Mouse (Mus musculus): ENCODE results near the gene Ecm1.
"Not testable (repeated sequence)": the region's sequence is repeated elsewhere in the genome, so short reads cannot be mapped to it uniquely, and the experiment has no call there.

The Ecm1 gene

DNA sequence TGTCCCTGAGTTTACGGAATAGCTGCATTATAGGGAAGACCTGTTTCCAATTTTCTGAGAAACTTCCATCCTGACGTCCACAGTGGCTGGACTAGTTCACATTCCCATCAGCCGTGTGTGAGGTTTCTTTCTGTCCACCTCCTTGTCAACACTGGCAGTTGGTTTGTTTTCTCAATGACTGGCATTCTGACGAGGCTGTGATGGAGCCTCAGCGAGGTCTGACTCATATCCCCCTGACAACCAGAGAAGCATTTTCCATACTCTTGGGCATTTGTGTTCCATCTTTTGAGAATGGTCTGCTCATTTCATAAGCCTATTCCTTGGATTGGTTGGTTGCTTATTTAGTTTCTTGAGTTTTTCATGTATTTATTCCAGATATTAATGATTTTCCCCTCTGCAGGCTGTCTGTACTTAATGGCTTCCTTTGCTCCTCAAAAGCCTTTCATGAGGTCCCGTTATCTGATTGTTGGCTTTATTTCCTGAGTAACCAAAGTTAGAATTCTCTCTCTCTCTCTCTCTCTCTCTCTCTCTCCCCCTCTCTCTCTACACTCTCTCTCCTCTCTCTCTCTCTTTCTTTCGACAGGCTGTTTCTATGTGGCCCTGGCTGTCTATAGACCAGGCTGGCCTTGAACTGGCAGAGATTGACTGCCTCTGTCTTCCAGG, 12.5 kb downstream of the Ecm1 start:
- no peak for DNase-seq (ENCODE audit: low spot score)

GRCm38 (mm10) chr3:95725863-95726262, 13.5 kb downstream of the Ecm1 start:
- no peak for DNase-seq (ENCODE audit: low spot score)

DNA sequence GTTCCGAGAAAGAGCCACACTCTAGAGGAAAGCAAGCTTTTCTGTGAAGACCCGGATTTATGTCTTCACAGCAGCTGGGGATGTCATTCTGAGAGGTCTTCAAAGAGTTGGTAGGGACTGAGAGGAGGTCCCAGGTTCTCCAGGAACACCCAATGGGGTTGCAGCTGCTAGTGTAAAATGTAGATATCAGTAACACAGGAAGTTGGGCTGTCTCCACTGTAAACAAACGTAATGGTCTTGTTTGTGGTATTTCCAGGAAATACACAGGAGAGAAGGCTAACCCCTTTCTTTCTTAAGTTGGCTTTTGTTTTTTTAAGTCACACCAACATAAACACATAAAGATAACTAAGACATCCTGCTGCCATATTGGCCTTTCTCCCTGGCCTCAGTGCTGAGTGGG, 17.0 kb downstream of the Ecm1 start:
- no peak for DNase-seq (ENCODE audit: low spot score)

- DNase-seq (ENCODE audit: low spot score): no peak
Measured at GRCm38 (mm10) chr3:95718153-95718552, 21.2 kb downstream of the Ecm1 start.

GRCm38 (mm10) chr3:95716075-95716474, 23.3 kb downstream of the Ecm1 start:
- DNase-seq (ENCODE audit: low spot score): no peak

DNA sequence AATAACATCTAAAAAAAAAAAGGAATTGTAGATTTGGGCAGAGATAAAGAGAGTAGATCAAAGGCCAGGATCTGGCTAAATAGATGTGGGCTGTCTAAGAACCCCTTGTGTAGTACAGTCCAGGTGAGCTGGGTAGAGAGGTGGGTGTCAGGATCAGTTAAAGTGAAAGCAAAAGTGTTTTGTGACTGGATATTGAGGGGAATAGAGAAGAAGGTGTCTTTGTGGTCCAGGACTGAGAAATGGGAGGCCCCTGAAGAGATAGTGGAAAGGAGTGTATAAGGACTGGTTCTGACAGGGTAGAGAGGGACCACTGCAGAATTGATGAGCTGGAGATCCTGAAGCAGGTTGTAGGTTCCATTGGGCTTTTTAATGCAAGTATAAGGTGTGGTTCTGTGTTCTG, 29.4 kb downstream of the Ecm1 start:
- no peak for DNase-seq (ENCODE audit: low spot score)

DNA sequence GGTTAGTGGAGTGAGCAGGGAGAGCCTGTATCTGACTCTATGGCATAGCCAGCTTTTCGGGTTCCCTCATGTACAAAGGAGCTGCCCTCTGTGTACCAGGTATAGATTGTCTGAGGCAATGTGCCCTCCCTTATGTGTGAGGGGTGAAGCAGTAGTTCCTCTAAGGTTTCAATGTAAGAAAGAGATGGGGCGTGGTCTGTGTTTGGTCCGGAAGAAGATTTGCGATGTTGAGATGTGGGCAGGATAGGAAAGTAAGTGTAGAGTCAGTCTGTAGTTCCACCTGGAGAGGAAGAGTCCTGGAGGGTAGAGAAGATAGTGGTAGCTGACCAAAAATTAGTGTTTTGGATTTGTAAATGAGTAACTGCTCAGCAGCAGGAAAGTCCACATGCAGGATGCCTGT, 30.3 kb downstream of the Ecm1 start:
- DNase-seq (ENCODE audit: low spot score): no peak

DNA sequence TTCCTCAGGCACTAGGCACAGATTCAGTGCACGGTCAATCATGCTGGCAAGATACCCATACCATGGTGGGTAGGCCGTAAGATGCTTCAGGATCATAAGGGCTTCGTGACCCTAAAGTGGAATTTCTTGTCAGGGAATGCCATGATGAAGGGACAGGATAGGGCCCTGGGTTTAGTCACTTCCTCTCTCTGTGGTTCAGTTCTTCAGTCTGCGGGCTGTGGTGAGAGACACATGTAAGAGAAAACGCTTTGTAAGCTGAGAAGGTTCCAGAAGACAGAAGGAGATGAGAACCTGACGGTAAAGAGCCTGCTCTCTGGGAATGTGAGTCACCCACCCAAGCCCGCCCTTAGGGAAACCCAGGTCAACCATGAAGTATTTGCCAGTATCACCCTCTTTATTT, 31.9 kb downstream of the Ecm1 start:
- DNase-seq (ENCODE audit: low spot score): no peak

DNA sequence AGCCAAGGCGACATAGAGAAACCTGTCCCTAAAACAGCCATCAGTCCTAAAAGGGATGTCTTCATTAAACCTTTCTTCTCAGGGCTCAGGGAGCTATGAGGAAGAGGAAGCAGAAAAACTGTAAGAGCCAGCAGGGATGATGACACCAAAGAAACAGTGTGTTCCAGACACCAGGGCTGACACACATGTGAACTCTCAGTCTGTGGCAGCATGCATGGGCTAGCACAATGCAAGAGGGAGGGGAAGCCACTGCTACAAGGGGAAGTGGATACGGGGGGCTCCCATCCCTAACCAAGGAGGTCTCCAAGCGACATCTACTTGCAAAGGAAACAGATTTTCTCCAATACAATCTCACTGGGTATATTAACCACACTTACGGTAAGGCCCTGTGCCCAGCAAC, 33.1 kb downstream of the Ecm1 start:
- DNase-seq (ENCODE audit: low spot score): no peak

DNA sequence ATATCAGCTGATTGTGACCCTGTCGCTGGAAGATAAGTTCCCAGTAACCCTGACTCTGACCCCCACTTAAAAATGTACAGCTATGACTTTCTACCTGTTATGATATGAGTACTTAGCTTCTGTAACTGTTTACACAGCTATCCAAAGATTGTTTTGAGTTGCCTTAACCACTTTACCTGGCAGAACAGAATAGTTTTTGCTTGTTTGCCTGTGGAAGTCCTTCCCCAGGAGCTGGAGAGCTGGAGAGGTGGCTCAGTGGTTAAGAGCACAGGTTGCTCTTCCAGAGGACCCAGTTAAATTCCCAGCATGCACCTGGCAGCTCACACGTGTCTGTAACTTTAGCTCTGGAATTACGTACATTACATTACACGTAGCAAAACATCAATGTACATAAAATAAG, 34.8 kb downstream of the Ecm1 start:
- DNase-seq (ENCODE audit: low spot score): no peak

DNA sequence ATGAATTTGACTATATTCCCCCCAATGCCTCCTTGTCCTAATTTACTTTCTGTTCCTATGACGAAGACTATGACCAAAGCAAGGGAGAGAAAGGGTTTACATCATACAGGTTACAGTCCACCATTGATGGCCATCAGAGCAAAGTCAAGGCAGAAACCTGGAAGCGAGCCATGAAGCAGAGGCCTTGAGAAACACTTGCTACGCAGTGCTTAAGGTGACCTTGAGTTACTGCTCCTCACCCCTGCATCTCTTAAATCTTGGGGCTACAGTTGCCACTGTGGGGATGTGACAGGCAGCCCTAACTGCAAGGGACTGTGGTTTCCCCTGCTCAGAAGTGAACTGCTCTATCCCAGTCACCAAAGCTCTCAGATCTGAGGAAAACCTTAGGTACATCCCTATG, 36.1 kb downstream of the Ecm1 start:
- DNase-seq (ENCODE audit: low spot score): no peak

- DNase-seq (ENCODE audit: low spot score): peak; percentile 64
Measured at GRCm38 (mm10) chr3:95701877-95702540, 37.4 kb downstream of the Ecm1 start.

GRCm38 (mm10) chr3:95701085-95701484, 38.3 kb downstream of the Ecm1 start:
- no peak for DNase-seq (ENCODE audit: low spot score)

DNA sequence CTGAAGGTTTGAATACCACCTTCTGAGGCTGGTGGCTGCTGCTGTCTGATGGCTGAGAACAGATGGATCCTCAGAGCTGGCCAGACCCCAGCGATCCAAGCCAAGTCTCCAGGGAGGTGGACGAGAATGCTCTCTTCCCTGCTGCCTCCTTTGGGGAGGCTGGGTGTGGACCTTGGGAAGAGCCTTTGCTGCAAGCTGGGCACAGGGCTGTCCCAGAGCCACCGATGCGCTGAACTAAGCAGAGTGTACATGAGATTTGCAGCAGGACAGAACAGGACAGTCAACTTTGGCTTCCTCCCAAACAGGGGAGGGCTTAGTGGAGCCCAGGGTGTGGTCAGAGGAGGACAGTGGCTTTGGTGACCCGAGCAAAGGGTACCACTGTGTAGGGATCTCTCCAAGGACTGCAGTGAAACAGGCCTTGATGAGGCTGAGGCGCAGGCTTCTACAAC, 39.1 kb downstream of the Ecm1 start:
- DNase-seq (ENCODE audit: low spot score): no peak

- DNase-seq (ENCODE audit: low spot score): no peak
Measured at GRCm38 (mm10) chr3:95698286-95698685, 41.1 kb downstream of the Ecm1 start.

- no peak for DNase-seq (ENCODE audit: low spot score)
Measured at GRCm38 (mm10) chr3:95696360-95696759, 43.0 kb downstream of the Ecm1 start.

DNA sequence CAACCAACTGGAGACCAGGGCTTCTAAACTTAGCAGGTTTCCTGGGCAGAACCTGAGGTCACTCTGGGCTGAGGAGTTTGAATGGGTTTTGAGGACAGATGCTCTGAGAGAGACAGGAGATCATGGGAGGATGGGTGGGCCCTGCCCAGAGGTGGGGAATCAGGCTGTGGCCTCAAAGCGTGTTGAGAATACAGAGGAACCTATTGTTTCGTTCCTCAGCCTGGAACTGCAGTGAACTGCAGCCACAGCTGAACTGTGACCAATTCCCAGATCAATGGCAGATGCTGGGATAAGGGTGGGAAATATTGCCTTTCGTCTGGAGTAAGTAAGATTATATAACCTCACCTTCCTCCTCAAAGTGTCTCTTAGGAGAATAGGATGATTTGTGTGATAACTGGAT, 43.6 kb downstream of the Ecm1 start:
- DNase-seq (ENCODE audit: low spot score): no peak

GRCm38 (mm10) chr3:95694808-95695703, 44.3 kb downstream of the Ecm1 start:
- no peak for DNase-seq (ENCODE audit: low spot score)

DNA sequence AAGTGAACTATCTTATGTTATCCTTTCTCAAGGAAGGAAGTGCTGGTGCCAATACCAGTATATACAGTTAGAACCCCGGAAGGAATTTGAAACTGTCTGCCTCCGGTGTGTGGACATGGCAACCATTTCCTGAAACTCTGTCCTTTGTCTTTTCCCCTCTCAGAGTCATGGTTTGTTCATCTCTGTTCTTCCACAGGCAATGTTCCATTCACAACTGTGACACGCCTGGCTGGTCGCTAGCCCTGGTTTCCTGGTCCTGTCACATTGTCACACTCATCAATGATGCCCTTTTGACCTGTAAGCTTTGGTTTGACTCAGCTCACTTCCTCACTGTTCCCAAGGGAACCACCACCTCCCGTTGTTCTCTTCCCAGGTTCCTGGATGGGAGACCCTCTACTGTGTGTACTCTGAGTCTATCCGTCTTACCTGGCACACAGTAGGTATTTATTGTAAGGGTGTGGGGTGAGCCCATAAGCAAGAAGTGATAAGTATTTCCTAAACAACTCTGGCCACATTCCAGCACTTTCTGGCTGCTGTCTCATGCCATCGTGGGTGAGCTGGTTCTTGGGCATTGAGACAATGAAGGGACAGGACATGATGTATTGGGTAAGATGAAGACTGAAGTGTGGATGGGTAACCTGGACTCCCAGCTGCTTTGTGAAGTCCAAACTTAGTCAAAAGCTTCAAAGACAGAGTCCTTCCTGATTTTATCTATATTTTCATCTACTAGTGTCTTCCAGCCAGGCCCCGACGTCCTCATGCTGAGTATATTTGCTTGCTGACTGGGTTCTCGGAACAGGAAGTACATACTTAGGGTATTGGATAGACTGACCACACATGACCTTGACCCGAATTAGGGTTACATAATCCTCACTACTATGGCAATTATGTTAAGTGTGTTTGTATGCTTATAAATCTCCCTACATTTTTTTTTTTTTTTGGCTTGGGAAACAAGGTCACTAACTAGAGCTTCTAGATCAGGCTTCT, 45.3 kb downstream of the Ecm1 start:
- no peak for DNase-seq (ENCODE audit: low spot score)

- no peak for DNase-seq (ENCODE audit: low spot score)
Measured at GRCm38 (mm10) chr3:95692677-95693076, 46.7 kb downstream of the Ecm1 start.

DNA sequence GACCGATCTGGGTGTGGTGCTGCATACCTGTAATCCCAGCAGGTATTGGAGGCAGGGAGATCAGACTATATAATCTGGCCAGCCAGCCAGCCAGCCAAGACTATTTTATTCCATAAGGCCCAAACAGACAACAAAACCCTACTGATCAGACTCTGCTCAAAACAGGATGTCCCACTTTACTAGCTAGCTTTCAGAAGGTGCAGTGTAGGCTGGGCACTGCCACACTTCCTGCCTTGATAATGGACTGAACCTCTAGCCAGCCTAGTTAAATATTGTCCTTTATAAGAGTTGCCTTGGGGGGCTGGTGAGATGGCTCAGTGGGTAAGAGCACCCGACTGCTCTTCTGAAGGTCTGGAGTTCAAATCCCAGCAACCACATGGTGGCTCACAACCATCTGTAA, 48.8 kb downstream of the Ecm1 start:
- not testable (repeated sequence) for DNase-seq (ENCODE audit: low spot score)

DNA sequence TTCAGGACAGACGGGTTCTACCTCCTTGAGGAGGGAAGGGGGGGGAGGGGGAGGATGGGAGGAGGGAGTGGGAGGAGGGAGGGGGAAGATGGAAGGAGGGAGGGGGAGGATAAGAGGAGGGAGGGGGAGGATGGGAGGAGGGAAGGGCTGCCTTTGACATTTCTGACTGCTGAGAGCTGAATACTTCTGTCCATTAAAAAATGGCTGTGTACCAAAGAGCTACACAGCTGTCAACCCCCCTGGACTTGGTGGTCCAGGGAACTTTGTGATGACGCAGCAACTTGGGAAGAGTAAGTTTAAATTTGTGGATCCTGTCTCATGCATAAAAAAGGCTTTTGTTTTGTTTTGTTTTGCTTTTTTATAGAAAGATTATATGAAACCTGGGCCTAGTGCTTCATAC, 49.4 kb downstream of the Ecm1 start:
- DNase-seq (ENCODE audit: low spot score): no peak

All from ovary, postnatal 14 days (tissue).